Mouse (Mus musculus) embryonic facial prominence, embryonic 15.5 days (tissue): ENCODE measurements around the gene Zfp239. TPM values are rescaled to one million over a fixed set of nuclear protein-coding genes. Genes with fewer than 3 reads are reported as not detected.

Experiments
- ATAC-seq: fragments of 200-750 bp; cut with Nextera tagmentation; 2 replicates; pipeline ENCODE4 v1.8.0; 2017; ENCODE audit warnings: low read depth, moderate TSS enrichment; ENCODE audit not compliant: insufficient number of reproducible peaks, low FRiP score, low TSS enrichment
- H3K27ac ChIP-seq: fragments of 300-500 bp; sonication (generic); replicated peaks from 2 replicates; pipeline ENCODE4 v1.5.1; 2015; ENCODE audit warnings: mild to moderate bottlenecking, inconsistent platforms
- H3K27me3 ChIP-seq: fragments of 300-500 bp; sonication (generic); 2 replicates; pipeline ENCODE4 v1.6.1; 2015; ENCODE audit warnings: inconsistent platforms
- H3K36me3 ChIP-seq: fragments of 300-500 bp; sonication (generic); 2 replicates; pipeline ENCODE4 v1.6.1; 2015; ENCODE audit warnings: mild to moderate bottlenecking, inconsistent platforms
- H3K4me1 ChIP-seq: fragments of 300-500 bp; sonication (generic); 2 replicates; pipeline ENCODE4 v1.6.1; 2015; ENCODE audit warnings: inconsistent platforms
- H3K4me2 ChIP-seq: fragments of 300-500 bp; sonication (generic); replicated peaks from 2 replicates; pipeline ENCODE4 v1.6.1; 2015; ENCODE audit warnings: mild to moderate bottlenecking, inconsistent platforms
- H3K4me3 ChIP-seq: fragments of 300-500 bp; sonication (generic); replicated peaks from 2 replicates; pipeline ENCODE4 v1.5.1; 2015; ENCODE audit warnings: mild to moderate bottlenecking, inconsistent platforms
- H3K9ac ChIP-seq: fragments of 300-500 bp; sonication (generic); 2 replicates; pipeline ENCODE4 v1.6.1; 2015; ENCODE audit warnings: inconsistent platforms
- H3K9me3 ChIP-seq: fragments of 300-500 bp; sonication (generic); replicated peaks from 2 replicates; pipeline ENCODE4 v1.6.1; 2016; ENCODE audit warnings: inconsistent platforms
- WGBS: fragments of 180-500 bp; shearing (Covaris S2); methylation state at CpG from one replicate; pipeline ENCODE4 v1.1.7; 2015; 5-methylcytosine and 5-hydroxymethylcytosine counted together
- polyA plus RNA-seq: library from polyadenylated mRNA; unstranded; fragments of >200 nt; fragmentation: Nextera tagmentation; extraction: Ambion mirVana; gene quantifications from 2 replicates; pipeline ENCODE4 v1.2.1, GENCODE M21; 2015

Zfp239 gene
- polyA plus RNA-seq, 1 experiment from 2014 or later = 7.6 TPM

DNA sequence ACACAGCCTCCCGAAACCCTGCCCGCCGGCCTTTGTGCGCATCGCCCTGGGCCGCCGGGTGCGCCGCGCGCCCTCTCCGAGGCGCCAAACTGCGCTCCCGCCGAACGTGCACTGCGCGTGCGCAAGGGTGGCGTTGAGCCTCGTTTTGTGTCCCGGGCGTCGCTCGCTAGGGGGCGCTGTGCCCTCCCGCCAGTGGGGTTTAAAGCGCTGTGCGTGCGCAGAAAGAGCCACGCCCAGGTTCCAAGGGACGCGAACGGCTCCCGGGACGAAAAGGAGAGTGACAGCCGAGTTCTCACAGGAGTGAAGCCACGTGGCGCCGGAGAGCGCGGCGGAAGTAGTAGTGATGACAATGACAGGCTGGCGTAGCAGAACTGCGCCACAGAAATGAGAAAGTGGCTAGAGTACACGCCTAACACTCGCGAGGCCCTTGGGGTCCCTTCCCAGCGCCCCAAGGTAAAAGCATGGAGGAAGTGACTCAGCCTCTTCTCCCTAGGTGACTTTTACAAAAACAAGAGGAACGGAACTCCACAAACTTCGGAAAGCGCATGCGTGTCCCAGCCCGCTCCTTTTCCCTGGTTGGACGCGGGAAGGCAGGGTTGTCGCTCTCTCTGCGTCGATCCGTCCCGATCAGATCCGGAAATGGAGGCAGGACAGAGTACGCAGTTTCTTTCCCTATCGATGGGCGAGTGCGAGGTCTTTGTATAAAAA is 17.7 kb downstream of the Zfp239 start:
- ATAC-seq = peak; percentile 94

DNA sequence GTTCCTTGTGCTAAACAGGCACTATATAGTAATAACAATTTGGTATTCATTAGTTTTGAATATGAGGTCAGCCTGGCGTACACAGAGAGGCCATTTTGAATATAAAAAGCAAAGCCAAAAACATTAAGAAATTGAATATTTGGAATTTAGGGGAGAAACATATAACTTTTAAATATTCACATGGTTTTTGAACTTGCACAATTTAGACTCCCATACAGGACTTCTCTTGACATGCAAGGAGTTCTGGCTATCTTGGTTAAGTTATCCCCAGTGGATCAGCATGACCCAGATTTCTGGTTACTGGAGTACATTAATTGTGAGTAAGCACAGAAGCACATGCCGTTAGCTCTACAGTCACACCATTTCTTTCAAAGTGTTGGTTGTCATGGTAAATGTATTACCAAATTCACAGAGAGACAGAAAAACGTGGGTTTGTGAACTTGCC is 18.5 kb downstream of the Zfp239 start:
- H3K4me2 ChIP-seq = peak overlapping the region; percentile 68
- H3K4me1 ChIP-seq = peaks cover 8% of the 10 kb centered on the region; the same call in 1 of the 2 replicates
- 49% methylated on average over 3 of the region's 3 CpGs for WGBS
- no peak for ATAC-seq
- peak overlapping the region; percentile 100 for H3K27ac ChIP-seq
- no peaks in the 10 kb centered on the region for H3K9me3 ChIP-seq
- H3K9ac ChIP-seq = no peak overlapping the region
- H3K27me3 ChIP-seq = no peaks in the 10 kb centered on the region
- H3K4me3 ChIP-seq = peak overlapping the region; percentile 56
- no peaks in the 10 kb centered on the region for H3K36me3 ChIP-seq

More for the DNA sequence above, 17.7 kb downstream of the Zfp239 start:
- Histone ChIP-seq H3K27ac (peak overlapping the region; percentile 100), H3K9me3 (no peaks in the 10 kb centered on the region), H3K36me3 (no peaks in the 10 kb centered on the region), H3K4me3 (peak overlapping the region; percentile 56), H3K9ac (peak overlapping the region; percentile 59), H3K27me3 (no peaks in the 10 kb centered on the region), H3K4me2 (peak overlapping the region; percentile 68), H3K4me1 (peaks cover 8% of the 10 kb centered on the region; the same call in 1 of the 2 replicates)
- under 1% methylated on average over 67 of the region's 67 CpGs for WGBS

DNA sequence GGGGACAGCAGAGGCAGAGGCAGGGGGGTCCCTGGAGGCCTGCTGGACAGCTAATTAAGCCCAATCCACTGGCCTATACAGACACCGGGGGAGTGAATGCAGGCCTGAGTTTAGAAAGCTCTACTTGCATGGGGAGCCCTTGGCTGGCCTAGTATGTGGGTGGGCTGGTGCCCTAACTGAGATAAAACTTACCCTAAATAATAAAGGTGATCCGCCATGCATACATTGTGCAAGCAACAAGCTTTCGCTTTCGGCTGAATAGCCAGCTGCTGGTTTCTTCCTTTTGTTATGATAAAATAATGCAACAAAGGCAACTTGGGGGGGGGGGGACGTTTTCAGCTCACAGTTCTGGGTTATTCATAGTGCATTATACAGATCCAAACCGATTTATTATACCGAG is 19.3 kb downstream of the Zfp239 start:
- no peaks in the 10 kb centered on the region for H3K9me3 ChIP-seq
- no peaks in the 10 kb centered on the region for H3K36me3 ChIP-seq
- H3K27ac ChIP-seq = no peak overlapping the region
- no peak overlapping the region for H3K4me3 ChIP-seq
- 82% methylated on average over 7 of the region's 7 CpGs for WGBS
- peaks cover 8% of the 10 kb centered on the region; the same call in 1 of the 2 replicates for H3K4me1 ChIP-seq
- no peak overlapping the region for H3K4me2 ChIP-seq
- H3K27me3 ChIP-seq = no peaks in the 10 kb centered on the region
- no peak overlapping the region for H3K9ac ChIP-seq
- ATAC-seq = no peak

DNA sequence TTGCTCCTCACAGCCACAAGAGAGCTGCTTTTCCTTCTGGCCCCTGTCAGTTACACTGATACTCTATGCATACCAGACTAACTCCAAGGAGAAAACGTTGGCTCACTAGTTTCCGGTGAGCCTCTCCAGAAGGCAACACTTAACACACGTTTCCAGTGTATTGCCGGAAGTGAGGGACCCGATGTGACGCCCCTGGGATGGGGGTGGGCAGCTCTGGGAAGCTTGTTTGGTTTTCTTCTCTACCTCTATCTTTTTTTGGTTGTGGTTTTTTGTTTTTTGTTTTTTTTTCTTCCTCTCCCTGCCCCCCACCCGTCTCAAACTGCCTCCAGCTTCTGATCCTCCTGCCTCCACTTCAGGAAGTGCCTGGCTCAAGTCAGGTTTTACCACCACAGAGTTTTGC is 20.1 kb downstream of the Zfp239 start:
- Histone ChIP-seq H3K27ac (no peak overlapping the region), H3K4me3 (no peak overlapping the region), H3K36me3 (no peaks in the 10 kb centered on the region), H3K4me1 (peaks cover 8% of the 10 kb centered on the region; the same call in 1 of the 2 replicates), H3K9ac (no peak overlapping the region), H3K4me2 (no peak overlapping the region), H3K9me3 (no peaks in the 10 kb centered on the region), H3K27me3 (no peaks in the 10 kb centered on the region)
- 69% methylated on average over 7 of the region's 7 CpGs for WGBS
- no peak for ATAC-seq

DNA sequence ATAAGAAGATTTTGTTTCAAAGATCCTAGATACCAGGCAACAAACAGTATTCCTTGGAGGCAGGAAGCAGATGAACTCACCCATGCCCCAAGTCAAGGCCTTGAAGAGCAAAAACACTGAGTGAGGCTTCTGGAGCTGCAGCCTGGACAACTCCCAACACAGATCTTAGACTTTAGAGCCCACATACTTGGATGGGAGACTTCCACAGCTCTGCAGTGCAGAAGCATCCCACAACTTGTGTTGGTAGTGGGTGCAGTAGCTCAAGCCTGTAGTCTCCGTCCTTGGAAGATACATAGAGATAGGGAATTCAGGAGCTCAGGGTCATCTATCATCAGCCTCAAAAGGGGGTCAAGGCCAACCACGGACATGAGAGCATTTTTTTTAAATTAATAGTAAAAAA is 24.0 kb downstream of the Zfp239 start:
- WGBS = 77% methylated on average over 2 of the region's 2 CpGs
- H3K36me3 ChIP-seq = no peaks in the 10 kb centered on the region
- ATAC-seq = no peak
- no peaks in the 10 kb centered on the region for H3K27me3 ChIP-seq
- peaks cover 2% of the 10 kb centered on the region; the same call in 1 of the 2 replicates for H3K4me1 ChIP-seq
- H3K27ac ChIP-seq = no peak overlapping the region
- no peak overlapping the region for H3K4me2 ChIP-seq
- no peak overlapping the region for H3K4me3 ChIP-seq
- no peak overlapping the region for H3K9ac ChIP-seq
- no peaks in the 10 kb centered on the region for H3K9me3 ChIP-seq

DNA sequence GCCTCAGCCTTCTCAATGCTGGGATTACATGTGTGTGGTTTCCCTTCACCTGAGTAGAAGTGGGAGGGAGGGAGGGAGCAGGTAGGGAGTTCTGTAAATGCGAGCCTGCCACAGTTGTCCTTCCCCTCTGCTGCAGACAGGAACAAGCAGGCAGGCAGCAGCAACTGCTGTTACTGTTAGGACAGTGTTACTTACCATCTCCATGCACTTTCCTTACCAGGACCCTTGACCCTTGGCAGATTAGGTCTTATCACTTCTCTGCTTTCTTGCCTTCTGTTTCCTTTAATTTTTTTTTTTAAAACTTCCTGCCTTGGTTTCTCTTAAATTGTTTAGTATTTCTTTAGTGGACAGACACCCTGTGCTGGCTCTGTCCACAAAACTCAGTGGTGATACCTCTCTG is 26.1 kb downstream of the Zfp239 start:
- Histone ChIP-seq H3K27me3 (no peaks in the 10 kb centered on the region), H3K36me3 (no peaks in the 10 kb centered on the region), H3K4me3 (no peak overlapping the region), H3K9me3 (no peaks in the 10 kb centered on the region), H3K27ac (no peak overlapping the region), H3K4me2 (no peak overlapping the region), H3K9ac (no peak overlapping the region), H3K4me1 (no peaks in the 10 kb centered on the region)
- 58% methylated on average over 1 of the region's 1 CpGs for WGBS
- ATAC-seq = no peak

DNA sequence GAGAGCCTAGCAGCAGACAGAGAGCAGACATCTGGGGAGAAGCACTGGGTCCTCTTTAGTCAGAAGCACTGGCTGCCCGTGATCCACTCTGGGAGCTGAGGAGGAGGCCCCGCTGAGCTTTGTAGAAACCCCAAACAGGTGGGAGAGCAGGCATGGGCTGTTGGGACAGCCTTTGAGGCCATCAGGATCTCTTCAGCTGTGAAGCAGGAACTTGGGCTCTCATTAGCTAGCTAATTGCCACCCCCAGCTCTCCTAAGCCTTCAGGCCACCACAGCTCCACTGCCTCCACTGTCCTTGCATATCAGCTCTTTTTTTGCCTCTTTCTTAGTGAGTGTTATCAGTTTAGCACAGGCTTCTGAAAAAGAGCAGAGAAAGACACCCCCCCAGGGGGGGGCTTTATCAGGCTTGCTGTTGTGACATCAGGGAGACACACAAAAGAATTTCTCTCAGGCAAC is 26.8 kb downstream of the Zfp239 start:
- no peaks in the 10 kb centered on the region for H3K36me3 ChIP-seq
- H3K4me3 ChIP-seq = no peak overlapping the region
- H3K4me1 ChIP-seq = no peaks in the 10 kb centered on the region
- no peak for ATAC-seq
- H3K27ac ChIP-seq = no peak overlapping the region
- H3K4me2 ChIP-seq = no peak overlapping the region
- no peaks in the 10 kb centered on the region for H3K9me3 ChIP-seq
- 49% methylated on average over 2 of the region's 2 CpGs for WGBS
- H3K9ac ChIP-seq = no peak overlapping the region
- no peaks in the 10 kb centered on the region for H3K27me3 ChIP-seq

DNA sequence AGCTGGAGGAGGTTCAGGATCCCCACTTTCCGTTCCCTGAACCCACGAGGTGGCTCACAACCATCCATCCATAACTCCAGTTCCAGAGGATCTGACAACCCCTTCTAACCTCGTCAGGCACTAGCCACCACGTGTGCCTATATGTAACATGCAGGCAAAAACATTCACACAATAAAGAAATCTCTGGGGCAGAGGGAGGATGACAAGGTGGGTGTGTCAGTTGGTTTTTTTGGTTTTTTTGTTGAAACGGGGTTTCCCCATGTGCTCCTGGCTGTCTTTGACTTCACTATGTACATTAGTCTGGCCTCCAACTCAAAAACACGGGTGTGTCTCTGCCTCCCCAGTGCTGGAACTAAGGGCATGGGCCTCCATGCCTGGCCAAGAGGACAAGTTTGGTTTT is 28.4 kb downstream of the Zfp239 start:
- H3K27ac ChIP-seq = no peak overlapping the region
- no peak overlapping the region for H3K4me3 ChIP-seq
- ATAC-seq = no peak
- H3K4me1 ChIP-seq = no peaks in the 10 kb centered on the region
- H3K27me3 ChIP-seq = no peaks in the 10 kb centered on the region
- H3K9ac ChIP-seq = no peak overlapping the region
- H3K4me2 ChIP-seq = no peak overlapping the region
- H3K9me3 ChIP-seq = no peaks in the 10 kb centered on the region
- WGBS = 81% methylated on average over 6 of the region's 6 CpGs
- H3K36me3 ChIP-seq = no peaks in the 10 kb centered on the region

DNA sequence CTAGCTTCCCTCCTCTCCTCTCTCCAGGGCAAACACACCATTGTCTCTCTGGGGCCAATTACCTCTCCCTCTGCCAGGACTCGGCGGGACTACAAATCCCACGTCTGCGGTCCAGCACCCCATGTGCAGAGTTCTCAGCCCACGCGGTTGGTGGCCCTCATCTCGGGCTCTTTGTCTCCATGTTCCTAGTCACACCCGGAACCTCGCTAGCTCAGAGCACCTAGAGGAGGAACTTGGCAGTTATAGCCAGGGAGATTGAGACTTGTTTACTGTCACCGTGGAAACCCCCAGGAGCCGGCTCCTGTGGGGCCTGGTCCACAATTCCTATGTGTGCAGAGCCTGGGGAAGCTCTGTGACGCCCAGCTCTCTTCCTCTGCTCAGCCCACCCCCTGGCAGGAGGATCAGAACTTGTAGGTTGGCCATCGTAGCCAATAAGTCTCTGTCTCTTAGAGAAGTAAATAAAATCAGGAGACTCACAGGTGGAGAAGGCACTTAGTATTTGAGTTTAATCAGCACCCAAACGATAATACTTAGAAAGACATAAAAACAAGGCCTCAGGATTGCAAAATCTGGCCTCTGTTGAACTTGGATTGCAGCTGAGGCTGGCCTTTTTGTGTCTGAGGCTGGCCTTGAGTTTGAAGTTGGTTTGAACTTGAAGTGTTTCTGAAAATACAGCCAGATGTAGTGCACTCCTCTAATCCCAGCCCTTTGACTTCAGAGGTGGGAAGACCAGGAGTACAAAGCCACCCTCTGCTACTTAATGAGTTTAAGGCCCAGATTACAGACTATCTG is 29.7 kb downstream of the Zfp239 start:
- no peak overlapping the region for H3K27ac ChIP-seq
- no peaks in the 10 kb centered on the region for H3K36me3 ChIP-seq
- no peaks in the 10 kb centered on the region for H3K4me1 ChIP-seq
- WGBS = 66% methylated on average over 14 of the region's 14 CpGs
- H3K9me3 ChIP-seq = no peaks in the 10 kb centered on the region
- no peak overlapping the region for H3K4me3 ChIP-seq
- no peak overlapping the region for H3K4me2 ChIP-seq
- ATAC-seq = peak; percentile 45
- no peaks in the 10 kb centered on the region for H3K27me3 ChIP-seq
- H3K9ac ChIP-seq = no peak overlapping the region

DNA sequence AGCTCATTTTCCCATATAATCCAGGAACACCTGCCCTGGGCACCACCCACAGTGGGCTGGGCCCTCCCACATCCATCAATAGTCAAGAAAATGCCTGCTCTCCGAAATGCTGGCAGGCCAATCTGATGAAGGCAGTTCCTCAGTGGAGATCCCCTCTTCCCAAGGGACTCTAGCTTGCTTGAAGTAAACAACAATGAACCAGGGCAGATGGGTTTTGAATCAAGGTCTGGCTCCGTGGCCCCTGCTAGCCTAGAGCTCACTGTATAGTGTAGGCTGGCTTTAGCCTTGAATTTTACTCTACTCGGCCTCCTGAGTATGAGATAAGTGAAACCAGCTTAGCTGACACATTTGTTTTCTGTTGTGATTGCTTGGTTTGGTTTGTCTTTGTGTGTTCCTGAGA is 30.5 kb downstream of the Zfp239 start:
- Histone ChIP-seq H3K27ac (no peak overlapping the region), H3K27me3 (no peaks in the 10 kb centered on the region), H3K4me3 (no peak overlapping the region), H3K9me3 (no peaks in the 10 kb centered on the region), H3K4me1 (no peaks in the 10 kb centered on the region), H3K36me3 (no peaks in the 10 kb centered on the region), H3K9ac (no peak overlapping the region), H3K4me2 (no peak overlapping the region)
- ATAC-seq = peak; percentile 34; the same call in 1 of the 2 replicates
- 57% methylated on average over 3 of the region's 3 CpGs for WGBS

DNA sequence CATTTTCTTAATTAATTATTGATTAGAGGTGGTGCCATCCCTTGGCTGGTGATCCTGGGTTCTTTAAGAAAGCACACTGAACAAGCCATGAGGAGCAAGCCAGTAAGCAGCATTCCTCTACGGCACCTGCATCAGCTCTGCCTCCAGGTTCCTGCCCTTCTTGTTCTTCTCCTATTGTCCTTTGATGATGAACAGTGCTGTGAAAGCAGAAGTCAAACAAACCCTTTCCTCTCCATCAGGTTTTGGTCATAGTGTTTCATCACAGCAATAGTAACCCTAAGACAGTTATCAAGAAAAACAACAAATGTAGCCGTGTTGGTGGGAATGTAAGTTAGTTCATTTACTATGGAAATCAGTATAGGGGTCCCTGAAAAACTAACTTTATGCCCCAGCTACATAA is 31.5 kb downstream of the Zfp239 start:
- no peaks in the 10 kb centered on the region for H3K9me3 ChIP-seq
- no peak for ATAC-seq
- H3K4me2 ChIP-seq = no peak overlapping the region
- no peaks in the 10 kb centered on the region for H3K27me3 ChIP-seq
- H3K27ac ChIP-seq = no peak overlapping the region
- 88% methylated on average over 2 of the region's 2 CpGs for WGBS
- H3K4me3 ChIP-seq = no peak overlapping the region
- no peaks in the 10 kb centered on the region for H3K4me1 ChIP-seq
- no peaks in the 10 kb centered on the region for H3K36me3 ChIP-seq
- no peak overlapping the region for H3K9ac ChIP-seq
